Mouse (Mus musculus): ENCODE results near the gene Blcap. TPM values are rescaled to one million over a fixed set of nuclear protein-coding genes. Genes with fewer than 3 reads are reported as not detected.
"Not testable (repeated sequence)": the region's sequence is repeated elsewhere in the genome, so short reads cannot be mapped to it uniquely, and the experiment has no call there.

The Blcap gene
- 15.8 and 32.6 TPM in 2 replicates for total RNA-seq (2017)

DNA sequence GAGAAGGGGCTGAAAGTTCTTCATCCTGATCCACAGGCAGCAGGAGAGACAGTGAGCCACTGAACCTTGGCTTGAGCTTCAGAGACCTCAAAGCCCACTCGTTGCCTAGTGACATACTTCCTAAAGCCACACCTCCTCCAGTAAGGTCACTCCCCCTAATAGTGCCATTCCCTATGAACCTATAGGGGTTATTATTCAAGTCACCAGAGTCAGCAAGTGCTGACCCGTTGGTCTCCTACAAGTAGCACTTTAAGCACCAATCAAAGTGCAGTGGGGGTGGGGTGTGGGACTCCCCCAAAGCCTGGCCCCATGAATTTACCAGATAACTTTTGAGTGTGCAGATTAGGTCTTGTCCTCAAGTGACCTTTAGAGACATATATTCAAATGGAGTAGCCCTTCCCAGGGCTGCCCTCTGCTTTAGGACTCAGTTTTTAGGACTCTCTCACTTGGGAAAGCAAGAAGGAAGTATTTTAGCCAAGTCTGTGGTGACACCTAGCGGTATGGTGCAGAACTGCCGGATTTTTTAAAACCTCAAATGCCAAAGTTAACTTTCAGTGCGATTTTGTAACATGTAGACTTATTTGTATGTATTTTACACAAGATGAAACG is at the start of gene Blcap:
Gene Blcap (minus strand): TSS at position 51 of the 609 bp plus-strand sequence.
- ATAC-seq (replicated peaks in 1 of 2; ENCODE audit: insufficient read depth in 1 of 2, low FRiP score in 2 of 2, low TSS enrichment in 1 of 2, low read depth in 1 of 2, poor library complexity in 2 of 2, severe bottlenecking in 2 of 2) = peak in 1 of 2 experiments; percentile 48; a peak in 2 of 4 replicates

DNA sequence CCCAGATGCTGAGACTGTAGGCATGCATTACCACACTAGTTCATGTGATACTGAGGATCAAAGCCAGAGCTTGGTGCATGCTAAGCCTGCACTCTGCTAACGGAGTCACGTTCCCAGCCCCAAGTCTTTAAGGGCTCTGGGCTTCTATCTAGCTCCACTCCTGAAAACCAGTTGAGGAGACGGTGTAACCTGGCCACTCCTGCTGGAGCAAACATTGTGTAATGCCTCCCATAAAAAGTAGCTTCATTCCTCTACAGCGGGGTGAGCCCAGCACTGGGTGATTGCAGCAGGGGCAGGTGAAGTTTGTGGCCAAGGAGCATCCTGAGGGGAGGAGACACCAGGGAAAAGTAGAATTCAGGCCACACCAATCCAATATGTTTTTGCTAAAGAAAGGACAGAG is 47.3 kb upstream of the Blcap start:
- no peak for ATAC-seq (replicated peaks in 1 of 2; ENCODE audit: insufficient read depth in 1 of 2, low FRiP score in 2 of 2, low TSS enrichment in 1 of 2, low read depth in 1 of 2, poor library complexity in 2 of 2, severe bottlenecking in 2 of 2)

DNA sequence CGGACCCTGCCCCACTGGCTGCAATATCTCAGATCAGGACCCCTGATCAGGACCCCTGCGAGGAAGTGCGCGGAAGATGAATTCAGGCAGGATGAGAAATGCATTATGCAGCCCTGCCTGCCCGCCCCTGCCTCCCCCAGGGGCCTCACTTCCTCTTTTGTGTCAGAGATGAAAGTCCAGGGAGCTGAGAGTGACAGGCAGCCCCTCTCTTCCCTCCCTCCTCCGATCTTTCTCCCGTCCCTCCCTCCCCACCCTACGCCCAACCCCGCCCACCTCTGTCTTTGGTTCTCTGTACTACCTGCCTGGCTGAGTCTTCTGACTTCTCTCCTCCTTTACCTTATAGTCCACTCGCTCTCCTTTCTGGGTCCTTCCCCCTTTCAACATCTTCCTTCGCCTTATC is 42.9 kb upstream of the Blcap start:
- peak; percentile 71 to 80 for ATAC-seq (replicated peaks in 1 of 2; ENCODE audit: insufficient read depth in 1 of 2, low FRiP score in 2 of 2, low TSS enrichment in 1 of 2, low read depth in 1 of 2, poor library complexity in 2 of 2, severe bottlenecking in 2 of 2)

DNA sequence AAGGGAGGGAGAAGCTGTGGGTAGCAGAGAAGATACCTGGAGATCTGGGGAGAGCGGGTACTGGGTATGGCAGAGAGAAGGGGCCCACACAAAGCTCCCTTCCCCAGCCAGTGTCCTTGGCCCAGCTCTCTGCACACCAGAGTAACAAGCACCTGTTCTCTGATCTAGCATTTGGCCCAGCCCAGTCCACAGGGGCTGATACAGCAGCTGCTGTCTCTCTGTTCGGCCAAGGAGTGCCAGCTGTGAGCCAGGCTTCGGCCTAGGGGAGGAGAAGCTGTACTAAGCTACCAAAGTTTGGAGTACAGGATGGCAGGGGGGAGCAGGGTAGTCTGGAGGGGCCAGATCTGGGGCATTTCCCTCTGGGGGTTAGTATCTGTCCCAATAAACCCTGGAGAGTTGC is 40.7 kb upstream of the Blcap start:
- no peak for ATAC-seq (replicated peaks in 1 of 2; ENCODE audit: insufficient read depth in 1 of 2, low FRiP score in 2 of 2, low TSS enrichment in 1 of 2, low read depth in 1 of 2, poor library complexity in 2 of 2, severe bottlenecking in 2 of 2)

DNA sequence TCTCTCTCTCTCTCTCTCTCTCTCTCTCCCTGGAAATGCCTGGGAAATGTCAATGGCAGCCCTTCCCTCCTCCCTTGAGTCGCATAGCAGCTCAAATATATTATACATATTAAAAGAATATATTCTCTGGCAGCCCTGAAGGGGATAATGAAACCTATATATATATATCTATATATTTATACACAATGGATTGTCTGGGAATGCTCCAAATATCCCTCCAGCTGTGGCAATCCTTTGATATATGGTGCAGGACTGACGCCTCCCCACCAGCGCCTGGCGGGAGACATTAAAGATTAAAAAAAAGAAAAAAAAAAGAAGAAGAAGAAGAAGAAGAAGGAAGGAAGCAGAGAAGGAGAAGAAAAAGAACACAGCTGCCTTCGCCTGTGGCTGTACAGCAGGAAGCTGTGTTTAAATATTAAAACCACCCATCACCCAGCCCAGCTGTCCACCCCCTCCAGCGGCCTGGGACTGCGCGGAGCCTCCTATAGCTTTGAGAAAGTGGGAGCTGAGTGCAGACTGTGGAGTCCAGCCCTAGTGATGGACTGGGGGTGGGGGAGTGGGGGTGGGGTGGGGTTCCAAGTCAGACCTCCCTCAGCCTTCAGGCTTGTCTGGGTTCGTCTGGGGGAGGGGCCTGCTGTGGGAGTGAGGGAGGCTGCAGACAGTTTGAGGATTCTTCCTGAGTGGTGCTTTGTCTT is 36.6 kb upstream of the Blcap start:
- 0 out of 4 replicates have a peak, but pooled peaks of 1 of the 2 experiments have one; percentile 45 for ATAC-seq (replicated peaks in 1 of 2; ENCODE audit: insufficient read depth in 1 of 2, low FRiP score in 2 of 2, low TSS enrichment in 1 of 2, low read depth in 1 of 2, poor library complexity in 2 of 2, severe bottlenecking in 2 of 2)

DNA sequence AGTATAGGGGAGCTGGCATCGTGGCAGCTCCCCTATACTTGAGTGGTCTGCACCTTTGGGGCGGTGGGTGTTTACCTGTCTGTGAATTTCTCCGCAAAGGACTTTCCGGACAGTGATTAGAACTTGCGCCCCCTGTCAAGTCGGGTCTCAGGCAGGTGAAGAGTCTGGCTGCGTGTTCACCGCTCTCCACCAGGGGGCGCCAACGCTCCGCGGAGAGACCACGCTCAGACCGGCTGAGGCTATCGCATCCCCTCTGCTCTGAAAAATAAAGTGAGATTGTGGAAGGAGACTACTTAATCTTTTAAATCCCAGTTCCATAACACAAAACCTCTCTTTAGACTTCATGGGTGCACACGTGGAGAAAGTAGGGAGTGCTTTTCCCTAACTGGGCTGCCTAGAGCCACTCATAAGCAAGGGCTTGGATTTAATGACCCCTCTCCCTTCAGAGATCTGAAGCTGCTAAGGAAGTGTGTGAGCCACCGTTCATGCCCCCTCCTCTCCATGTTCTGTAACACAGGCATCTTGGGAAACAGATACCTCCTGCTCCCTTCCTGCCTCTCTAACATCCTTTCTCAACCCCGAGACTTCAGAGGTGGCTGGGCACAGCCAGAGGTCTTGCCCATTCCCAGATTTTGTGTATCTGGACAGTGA is 34.1 kb upstream of the Blcap start:
- ATAC-seq (replicated peaks in 1 of 2; ENCODE audit: insufficient read depth in 1 of 2, low FRiP score in 2 of 2, low TSS enrichment in 1 of 2, low read depth in 1 of 2, poor library complexity in 2 of 2, severe bottlenecking in 2 of 2) = peak; percentile 67 to 88

DNA sequence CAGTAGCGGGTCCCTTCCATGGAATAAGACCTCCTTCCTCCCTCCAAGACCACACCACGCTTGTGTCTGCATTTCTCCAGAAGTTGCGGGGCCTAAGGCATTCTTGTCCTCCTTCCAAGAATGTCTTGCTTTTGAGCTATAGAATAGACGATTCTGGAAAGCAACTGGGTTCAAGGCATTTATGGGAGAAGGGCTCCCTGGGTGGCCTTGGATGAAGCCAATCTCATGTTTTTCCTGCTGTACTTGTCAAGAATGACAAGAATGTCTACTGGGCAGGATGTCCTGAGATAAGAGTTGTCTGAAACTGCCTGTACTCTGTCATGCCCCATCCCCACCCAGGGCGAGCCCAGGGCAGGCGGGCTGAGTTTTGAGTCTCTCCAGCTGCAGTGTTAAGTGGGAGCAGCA is 30.4 kb upstream of the Blcap start:
- ATAC-seq (replicated peaks in 1 of 2; ENCODE audit: insufficient read depth in 1 of 2, low FRiP score in 2 of 2, low TSS enrichment in 1 of 2, low read depth in 1 of 2, poor library complexity in 2 of 2, severe bottlenecking in 2 of 2) = no peak

DNA sequence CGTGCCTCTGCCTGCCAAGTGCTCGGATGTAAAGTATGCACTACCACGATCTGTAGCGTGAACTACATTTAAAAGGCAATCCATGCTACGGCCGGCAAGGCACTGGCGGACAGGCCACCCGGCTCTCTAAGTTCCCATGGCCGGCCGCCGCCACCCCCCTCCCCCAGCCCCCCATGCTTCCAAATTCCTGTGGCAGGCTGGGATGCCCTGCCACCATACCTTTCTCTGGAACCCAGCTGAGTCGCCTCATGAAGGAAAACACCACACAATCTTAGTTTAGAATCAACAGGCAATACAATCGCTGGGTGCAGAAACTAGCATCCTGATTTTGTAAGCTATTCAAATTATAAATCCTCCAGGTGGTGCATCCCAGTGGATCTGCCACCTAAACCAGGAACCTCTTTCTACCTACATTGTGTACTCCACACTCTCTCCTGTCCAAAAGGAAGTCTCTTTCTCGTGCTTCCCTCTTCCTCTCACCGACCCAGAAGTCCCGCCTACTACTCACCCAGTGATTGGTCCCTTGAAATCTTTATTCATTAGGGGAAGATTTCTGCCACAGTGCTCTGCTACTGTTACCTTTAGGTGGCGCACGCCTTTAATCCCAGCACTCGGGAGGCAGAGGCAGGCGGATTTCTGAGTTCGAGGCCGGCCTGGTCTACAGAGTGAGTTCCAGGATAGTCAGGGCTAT is 25.9 kb upstream of the Blcap start:
- no peak; a peak in 1 of 4 replicates for ATAC-seq (replicated peaks in 1 of 2; ENCODE audit: insufficient read depth in 1 of 2, low FRiP score in 2 of 2, low TSS enrichment in 1 of 2, low read depth in 1 of 2, poor library complexity in 2 of 2, severe bottlenecking in 2 of 2)

DNA sequence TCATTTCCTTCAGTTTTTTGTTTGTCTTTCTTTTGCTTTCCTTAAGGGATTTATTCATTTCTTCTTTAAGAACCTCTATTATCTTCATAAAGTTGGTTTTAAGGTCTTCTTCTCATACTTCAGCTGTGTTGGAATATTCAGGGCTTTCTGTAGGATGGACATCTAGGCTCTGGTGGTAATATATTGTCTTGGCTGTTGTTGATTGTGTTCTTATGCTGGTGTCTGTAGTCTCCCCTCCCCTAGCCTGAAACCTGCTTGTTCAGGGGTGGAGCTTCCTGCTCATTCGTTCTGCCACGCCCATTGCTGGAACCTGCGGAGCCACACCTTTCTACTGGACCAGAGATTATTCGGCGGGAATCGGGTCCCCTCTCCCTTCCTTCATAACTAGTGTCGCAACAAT is 14.3 kb upstream of the Blcap start:
- not testable (repeated sequence) for ATAC-seq (replicated peaks in 1 of 2; ENCODE audit: insufficient read depth in 1 of 2, low FRiP score in 2 of 2, low TSS enrichment in 1 of 2, low read depth in 1 of 2, poor library complexity in 2 of 2, severe bottlenecking in 2 of 2)

DNA sequence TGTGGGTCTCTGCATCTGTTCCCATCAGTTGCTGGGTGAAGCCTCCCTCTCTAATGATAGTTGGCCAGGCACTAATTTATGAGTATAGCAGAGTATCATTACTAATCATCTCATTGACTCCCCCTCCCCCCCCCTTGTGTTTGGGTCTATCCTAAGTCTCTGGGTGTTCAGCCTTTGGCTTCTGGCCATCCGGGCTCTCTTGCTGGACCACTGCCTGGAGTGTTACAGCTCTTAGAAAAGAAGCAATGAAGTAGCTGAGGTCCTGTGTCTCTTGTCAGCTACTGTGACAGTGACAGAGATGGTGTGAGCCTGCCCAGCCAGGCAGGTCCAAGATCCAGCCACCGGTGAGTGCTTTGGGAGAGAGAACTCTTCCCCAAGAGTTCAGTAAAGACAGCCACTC is 1.7 kb upstream of the Blcap start:
- no peak for ATAC-seq (replicated peaks in 1 of 2; ENCODE audit: insufficient read depth in 1 of 2, low FRiP score in 2 of 2, low TSS enrichment in 1 of 2, low read depth in 1 of 2, poor library complexity in 2 of 2, severe bottlenecking in 2 of 2)

DNA sequence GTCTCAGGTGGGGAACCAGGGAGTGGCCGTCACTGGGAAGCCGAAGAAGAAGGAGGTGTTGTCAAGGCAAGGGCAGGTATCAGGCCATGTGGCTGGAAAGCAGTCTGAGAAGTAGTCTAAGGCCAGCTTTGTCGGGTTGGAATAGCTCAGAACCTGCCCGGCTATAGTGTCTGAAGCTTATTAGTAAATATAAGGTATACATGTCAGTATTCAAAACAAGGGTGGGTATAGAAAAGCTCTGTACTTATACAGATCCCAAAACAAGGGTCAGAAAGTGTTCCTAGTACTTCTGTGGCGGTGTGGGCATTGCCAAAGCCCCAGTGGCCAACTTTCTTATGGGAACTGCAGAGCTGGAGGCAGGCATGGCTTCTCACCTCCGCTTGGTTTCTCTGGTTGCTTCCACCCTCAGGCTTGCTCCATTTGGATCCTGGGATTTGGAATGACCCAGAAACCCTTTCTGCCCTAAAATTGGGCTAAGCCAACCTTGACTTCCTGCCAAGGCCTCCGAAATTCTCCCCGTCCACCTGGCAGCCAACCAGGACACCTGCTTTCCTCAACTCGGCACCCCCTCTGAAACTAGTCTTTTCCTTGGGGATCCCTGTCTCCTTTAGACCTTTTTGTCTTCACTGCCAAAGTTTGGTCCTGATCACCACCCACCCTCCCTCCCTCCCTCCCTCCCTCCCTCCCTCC is 1.1 kb downstream of the Blcap start:
- no peak for ATAC-seq (replicated peaks in 1 of 2; ENCODE audit: insufficient read depth in 1 of 2, low FRiP score in 2 of 2, low TSS enrichment in 1 of 2, low read depth in 1 of 2, poor library complexity in 2 of 2, severe bottlenecking in 2 of 2)

DNA sequence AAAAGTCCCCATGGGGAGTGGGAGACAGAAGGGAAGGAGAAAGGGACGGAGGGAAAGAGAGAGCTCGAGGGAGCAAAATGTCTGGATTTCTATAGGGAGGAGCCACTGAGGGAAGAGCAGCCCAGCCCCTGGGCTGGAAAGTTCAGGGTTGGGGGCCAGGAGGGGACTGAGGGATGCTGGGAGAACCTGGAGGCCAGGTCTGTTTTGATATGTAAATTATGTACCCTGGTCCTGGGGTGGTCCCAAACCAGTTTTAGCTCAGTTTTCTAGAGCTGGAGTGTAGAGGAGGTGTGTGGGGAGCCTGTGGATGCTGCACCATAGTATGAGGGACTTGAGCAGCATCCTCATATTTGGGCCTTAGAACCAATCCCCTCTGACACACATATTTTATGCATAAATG is 2.2 kb downstream of the Blcap start:
- ATAC-seq (replicated peaks in 1 of 2; ENCODE audit: insufficient read depth in 1 of 2, low FRiP score in 2 of 2, low TSS enrichment in 1 of 2, low read depth in 1 of 2, poor library complexity in 2 of 2, severe bottlenecking in 2 of 2) = no peak

DNA sequence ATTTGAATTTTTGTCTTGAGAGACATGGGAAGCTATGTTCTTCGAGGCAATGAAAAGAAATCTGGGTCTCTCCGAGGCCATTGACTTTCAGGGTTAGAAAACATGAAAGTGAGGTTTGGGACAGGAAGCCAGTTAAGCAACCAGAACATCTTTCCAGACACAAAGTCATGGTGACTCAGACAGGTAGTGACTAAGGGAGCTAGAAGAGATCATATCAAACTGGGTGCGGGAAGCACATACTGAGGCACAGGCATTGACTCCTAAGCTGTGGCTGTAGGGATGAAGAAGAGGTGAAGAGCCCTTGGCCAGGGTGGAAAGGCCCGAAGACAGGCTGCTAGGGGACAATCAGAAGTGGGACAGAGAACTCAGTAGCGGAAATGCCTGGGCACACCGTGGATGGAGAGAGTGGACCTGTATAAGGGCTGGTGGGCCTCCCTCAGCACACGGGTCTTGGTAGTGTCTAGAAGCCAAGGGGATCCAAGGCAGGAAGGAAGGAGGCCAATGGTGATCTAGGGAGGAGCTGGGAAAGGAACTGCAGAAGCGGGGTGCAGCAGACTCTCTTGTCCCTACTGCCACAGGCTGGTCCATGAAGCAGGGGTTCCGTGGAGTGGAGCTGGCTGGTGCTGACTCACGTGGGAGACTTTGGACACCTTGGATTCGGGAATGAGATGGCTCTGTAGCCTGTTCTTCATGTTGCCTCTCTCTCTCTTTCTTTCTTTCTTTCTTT is 3.7 kb downstream of the Blcap start:
- peak in 1 of 2 experiments; percentile 20; a peak in 1 of 4 replicates for ATAC-seq (replicated peaks in 1 of 2; ENCODE audit: insufficient read depth in 1 of 2, low FRiP score in 2 of 2, low TSS enrichment in 1 of 2, low read depth in 1 of 2, poor library complexity in 2 of 2, severe bottlenecking in 2 of 2)

DNA sequence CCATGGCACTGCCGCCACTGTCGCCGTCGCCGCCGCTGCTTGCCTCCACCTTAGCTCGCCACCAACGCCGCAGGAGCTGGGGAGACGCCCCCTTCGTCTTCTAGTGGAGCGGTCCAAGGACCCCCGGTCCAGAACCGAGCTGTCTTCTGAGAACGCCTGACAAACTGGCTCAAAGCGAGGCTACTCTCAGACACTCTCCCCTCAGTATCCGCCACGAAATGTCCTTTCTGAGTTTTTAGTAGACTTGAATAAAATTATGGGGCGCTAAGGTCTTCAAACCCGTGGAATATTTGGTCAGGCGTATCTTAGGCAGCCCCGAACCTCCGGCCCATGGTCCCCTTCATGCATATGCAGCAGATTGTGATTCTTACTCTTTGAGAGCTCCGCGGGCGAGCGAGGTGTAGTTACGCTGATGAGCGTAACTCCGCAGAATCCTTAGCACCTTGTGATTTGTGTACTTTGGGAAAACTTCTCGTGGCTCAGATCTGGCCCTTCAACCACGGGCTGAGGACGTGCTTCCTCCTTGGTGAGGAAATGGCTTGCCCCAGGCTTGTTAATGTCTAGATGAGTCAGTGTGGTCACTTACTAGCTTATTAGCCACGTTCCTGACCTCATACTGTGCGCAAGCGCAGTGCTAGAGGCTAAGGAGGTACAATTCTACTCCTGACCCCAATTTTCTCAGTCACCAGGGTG is 4.7 kb downstream of the Blcap start:
- peak; percentile 82 to 86 for ATAC-seq (replicated peaks in 1 of 2; ENCODE audit: insufficient read depth in 1 of 2, low FRiP score in 2 of 2, low TSS enrichment in 1 of 2, low read depth in 1 of 2, poor library complexity in 2 of 2, severe bottlenecking in 2 of 2)

DNA sequence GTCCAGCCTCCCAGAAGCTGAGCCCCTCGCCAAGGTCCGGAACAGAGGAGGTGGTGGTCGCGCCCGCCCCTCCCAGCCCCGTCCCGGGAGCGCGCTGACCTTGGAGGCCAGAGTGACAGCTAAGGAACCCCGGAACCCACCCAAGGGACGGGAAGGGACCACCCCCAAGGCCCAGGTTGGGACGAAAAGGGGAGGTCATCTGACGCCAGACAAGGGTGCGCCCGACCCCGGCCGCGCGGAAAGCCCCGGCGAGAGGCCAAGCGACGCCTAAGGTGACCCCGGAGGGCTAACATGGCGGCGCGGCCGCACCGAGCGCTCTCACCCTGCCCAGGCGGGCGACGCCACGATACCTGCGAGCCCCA is 5.2 kb downstream of the Blcap start:
- no peak for ATAC-seq (replicated peaks in 1 of 2; ENCODE audit: insufficient read depth in 1 of 2, low FRiP score in 2 of 2, low TSS enrichment in 1 of 2, low read depth in 1 of 2, poor library complexity in 2 of 2, severe bottlenecking in 2 of 2)

DNA sequence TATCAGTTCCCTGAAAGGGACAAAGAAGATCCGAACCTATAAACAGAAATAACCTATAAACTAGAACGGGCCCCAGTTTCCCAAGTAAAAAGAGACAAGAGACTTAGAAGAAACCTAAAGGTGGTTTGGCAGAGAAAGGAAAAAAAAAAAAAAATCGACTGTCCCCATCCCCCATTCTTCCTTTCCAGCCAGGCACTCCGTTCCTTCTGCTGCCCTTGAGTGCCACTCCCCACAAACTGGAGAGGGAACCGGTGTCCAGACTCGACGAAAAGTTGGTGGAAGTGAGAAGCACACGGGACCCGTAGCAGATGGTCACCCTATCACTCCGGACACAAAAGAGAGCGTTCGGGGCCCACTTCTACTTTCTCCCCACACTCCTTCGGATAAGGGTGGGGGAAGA is 5.6 kb downstream of the Blcap start:
- ATAC-seq (replicated peaks in 1 of 2; ENCODE audit: insufficient read depth in 1 of 2, low FRiP score in 2 of 2, low TSS enrichment in 1 of 2, low read depth in 1 of 2, poor library complexity in 2 of 2, severe bottlenecking in 2 of 2) = no peak

Data from hematopoietic stem cell, adult 5-6 weeks (primary cell).